Mouse (Mus musculus) thymus, adult 2 months (tissue): ENCODE measurements around the gene Nphs1. TPM values are rescaled to one million over a fixed set of nuclear protein-coding genes. Genes with fewer than 3 reads are reported as not detected.

ENCODE experiments used
- DNase-seq: peaks from one replicate; pipeline ENCODE4 v3.0.0; 2021
- H3K27ac ChIP-seq: fragments of 200-500 bp; 2 replicates; pipeline ENCODE4 v1.5.1; 2012; ENCODE audit warnings: low read length, control low read depth; ENCODE audit not compliant: control insufficient read depth, insufficient read depth
- H3K27me3 ChIP-seq: fragments of 200-500 bp; 2 replicates; pipeline ENCODE4 v1.6.1; 2012; ENCODE audit warnings: mild to moderate bottlenecking, low read length, moderate library complexity, mixed read lengths; ENCODE audit not compliant: control insufficient read depth, insufficient read depth
- H3K36me3 ChIP-seq: fragments of 200-500 bp; 2 replicates; pipeline ENCODE4 v1.6.1; 2012; ENCODE audit warnings: mild to moderate bottlenecking, low read length, moderate library complexity; ENCODE audit not compliant: control insufficient read depth, insufficient read depth
- H3K4me1 ChIP-seq: fragments of 200-500 bp; replicated peaks from 2 replicates; pipeline ENCODE4 v1.6.1; 2012; ENCODE audit warnings: low read length; ENCODE audit not compliant: control insufficient read depth, insufficient read depth
- H3K4me3 ChIP-seq: fragments of 200-500 bp; 2 replicates; pipeline ENCODE4 v1.5.1; 2012; ENCODE audit warnings: mild to moderate bottlenecking, low read length, control low read depth, moderate library complexity; ENCODE audit not compliant: control insufficient read depth, insufficient read depth
- CTCF ChIP-seq: fragments of 200-500 bp; IDR thresholded peaks from 2 replicates; pipeline ENCODE4 v1.5.1; 2012; ENCODE audit warnings: mild to moderate bottlenecking, control low read depth, low read length, moderate library complexity, borderline replicate concordance; ENCODE audit not compliant: control insufficient read depth, poor library complexity, insufficient read depth; ENCODE audit errors: extremely low read depth
- POLR2A ChIP-seq: fragments of 200-500 bp; IDR thresholded peaks from 2 replicates; pipeline ENCODE4 v1.6.1; 2012; ENCODE audit warnings: mild to moderate bottlenecking, low read length, control low read depth, moderate library complexity; ENCODE audit not compliant: control insufficient read depth, poor library complexity, insufficient read depth; ENCODE audit errors: extremely low read depth
- WGBS: fragments of 180-500 bp; shearing (Covaris S2); methylation state at CpG from one replicate; pipeline ENCODE4 v1.1.7; 2018; 5-methylcytosine and 5-hydroxymethylcytosine counted together
- polyA plus RNA-seq: library from polyadenylated mRNA; depleted of rRNA; stranded (reverse); fragments of >200 nt; gene quantifications from 2 replicates; pipeline ENCODE4 v1.2.3, GENCODE M21; 2012

The Nphs1 gene
- polyA plus RNA-seq, 1 experiment = 0.19 TPM

GRCm38 (mm10) chr7:30435156-30435555, 23.0 kb upstream of the Nphs1 start:
- Histone ChIP-seq H3K27ac (no peak overlapping the region), H3K4me3 (no peak overlapping the region), H3K27me3 (no peaks in the 10 kb centered on the region; the same call in 1 of the 2 replicates), H3K36me3 (no peaks in the 10 kb centered on the region), H3K4me1 (0 out of 2 replicates have a peak, but pooled peaks cover 4% of the 10 kb centered on the region)
- DNase-seq = no peak
- WGBS = 44% methylated on average over 9 of the region's 9 CpGs
- TF ChIP-seq POLR2A (no peak), CTCF (no peak)

DNA sequence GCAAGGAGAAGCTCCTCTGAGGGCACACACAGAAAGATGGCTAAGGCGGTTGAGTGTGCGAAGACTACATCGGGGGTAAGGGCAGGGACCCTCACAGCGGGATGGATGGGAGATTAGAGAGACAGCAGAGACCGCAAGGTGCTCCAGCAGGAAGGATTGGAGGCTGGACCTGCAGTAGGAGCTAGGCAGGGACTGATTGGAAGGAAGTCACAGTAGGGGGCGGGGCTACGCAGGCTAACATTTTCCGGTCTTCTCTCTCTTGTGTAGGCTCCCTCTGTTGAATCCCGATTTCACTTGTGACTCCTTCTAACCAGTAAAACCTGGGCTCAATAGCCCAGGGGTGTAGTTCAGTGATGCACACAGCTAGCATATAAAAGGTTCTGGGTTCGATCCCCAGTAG, 21.2 kb upstream of the Nphs1 start:
- TF ChIP-seq CTCF (no peak), POLR2A (no peak)
- no peak overlapping the region for H3K27ac ChIP-seq
- no peak overlapping the region for H3K4me3 ChIP-seq
- 0 out of 2 replicates have a peak, but pooled peaks cover 4% of the 10 kb centered on the region for H3K4me1 ChIP-seq
- no peak for DNase-seq
- WGBS = 16% methylated on average over 10 of the region's 10 CpGs
- H3K36me3 ChIP-seq = no peaks in the 10 kb centered on the region
- H3K27me3 ChIP-seq = no peaks in the 10 kb centered on the region; the same call in 1 of the 2 replicates

- no peak for TF ChIP-seq CTCF
- TF ChIP-seq POLR2A = no peak
- Histone ChIP-seq H3K27me3 (peaks cover 2% of the 10 kb centered on the region; the same call in 1 of the 2 replicates), H3K4me1 (peaks cover 12% of the 10 kb centered on the region; the same call in 1 of the 2 replicates), H3K4me3 (no peak overlapping the region), H3K27ac (no peak overlapping the region), H3K36me3 (no peaks in the 10 kb centered on the region)
- 82% methylated on average over 13 of the region's 13 CpGs for WGBS
- no peak for DNase-seq
These were observed 18.4 kb upstream of the Nphs1 start for GRCm38 (mm10) chr7:30439734-30440133.

GRCm38 (mm10) chr7:30440697-30441096, 17.4 kb upstream of the Nphs1 start:
- no peak overlapping the region for H3K4me3 ChIP-seq
- TF ChIP-seq CTCF = peak; percentile 79; the same call in 1 of the 2 replicates
- no peak for TF ChIP-seq POLR2A
- no peaks in the 10 kb centered on the region for H3K36me3 ChIP-seq
- WGBS = 45% methylated on average over 2 of the region's 5 CpGs
- H3K27me3 ChIP-seq = peaks cover 9% of the 10 kb centered on the region; the same call in 1 of the 2 replicates
- DNase-seq = peak; percentile 55
- peaks cover 19% of the 10 kb centered on the region; the same call in 1 of the 2 replicates for H3K4me1 ChIP-seq
- H3K27ac ChIP-seq = no peak overlapping the region

DNA sequence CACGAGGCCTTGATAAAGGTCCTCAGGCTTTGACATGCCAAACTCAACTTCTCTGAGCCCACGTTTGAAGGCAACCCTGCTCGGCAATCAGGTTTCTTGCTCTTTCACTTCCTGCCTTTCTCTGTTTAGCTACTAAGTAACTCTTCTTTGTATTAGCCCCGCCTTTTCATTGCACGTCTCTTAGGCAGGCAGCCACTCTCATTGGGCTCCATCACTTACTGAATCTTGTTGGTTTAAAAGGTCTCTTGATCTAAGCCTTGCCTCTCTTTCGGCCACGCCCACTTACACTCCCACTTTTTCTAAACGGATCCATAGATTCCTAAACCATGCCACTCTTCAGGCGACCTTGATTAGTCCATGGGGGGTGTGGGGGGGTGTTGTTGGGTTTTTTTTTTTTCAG, 14.4 kb upstream of the Nphs1 start:
- H3K27me3 ChIP-seq = peaks cover 9% of the 10 kb centered on the region; the same call in 1 of the 2 replicates
- H3K4me1 ChIP-seq = peaks cover 19% of the 10 kb centered on the region; the same call in 1 of the 2 replicates
- H3K36me3 ChIP-seq = no peaks in the 10 kb centered on the region
- TF ChIP-seq CTCF (no peak), POLR2A (no peak)
- no peak overlapping the region for H3K4me3 ChIP-seq
- H3K27ac ChIP-seq = no peak overlapping the region
- WGBS = 32% methylated on average over 9 of the region's 9 CpGs
- DNase-seq = no peak

DNA sequence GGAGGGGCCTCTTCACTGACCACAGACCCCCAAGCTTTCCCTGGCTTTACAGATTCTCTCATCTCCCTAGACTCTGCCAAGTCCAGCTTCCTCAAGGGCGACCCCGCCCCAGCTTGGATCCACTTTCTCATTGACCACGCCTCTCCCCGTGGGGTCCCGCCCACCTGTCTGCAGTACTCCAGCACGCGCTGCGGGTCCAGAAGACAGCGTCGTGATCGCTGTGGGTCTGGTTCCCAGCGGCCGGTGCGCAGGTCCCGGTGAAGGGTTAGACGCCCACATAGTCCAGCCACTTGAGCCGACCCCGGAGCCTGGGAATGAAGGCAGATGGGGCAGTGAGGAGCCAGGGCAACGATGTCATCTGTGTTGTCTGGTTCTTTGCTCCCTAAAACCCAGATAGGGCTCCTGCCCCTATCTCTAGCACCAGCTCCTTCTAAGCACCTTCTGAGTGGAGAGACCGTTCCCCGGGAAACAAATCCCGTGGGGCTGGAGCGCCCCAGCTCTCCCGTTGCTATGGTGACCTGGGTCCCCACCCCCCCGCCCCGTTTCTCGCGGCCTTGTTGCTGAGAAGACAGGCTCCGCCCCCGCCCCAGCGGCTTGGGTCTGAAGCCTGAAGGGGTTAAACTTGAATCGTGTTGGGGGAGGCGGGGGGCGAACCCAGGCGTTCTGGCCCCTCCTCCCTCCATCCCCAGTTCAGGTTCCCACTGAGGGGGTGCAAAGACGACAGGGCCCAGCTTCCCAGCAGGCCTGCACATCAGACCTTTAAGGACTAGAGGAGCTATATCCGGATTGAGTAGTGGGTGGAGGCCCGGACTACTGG, 13.8 kb upstream of the Nphs1 start:
- no peak for TF ChIP-seq POLR2A
- TF ChIP-seq CTCF = no peak
- H3K27ac ChIP-seq = no peak overlapping the region
- peaks cover 9% of the 10 kb centered on the region; the same call in 1 of the 2 replicates for H3K27me3 ChIP-seq
- H3K4me1 ChIP-seq = peaks cover 19% of the 10 kb centered on the region; the same call in 1 of the 2 replicates
- H3K36me3 ChIP-seq = no peaks in the 10 kb centered on the region
- H3K4me3 ChIP-seq = no peak overlapping the region
- WGBS = 4% methylated on average over 38 of the region's 38 CpGs
- DNase-seq = no peak
